Mouse (Mus musculus) liver, embryonic 12.5 days (tissue): Measurements from ENCODE around the gene Iah1. TPM values are rescaled to one million over a fixed set of nuclear protein-coding genes. Genes with fewer than 3 reads are reported as not detected.

Experiments
- polyA plus RNA-seq: library from polyadenylated mRNA; unstranded; fragments of >200 nt; fragmentation: Nextera tagmentation; extraction: Ambion mirVana; gene quantifications from 2 replicates; pipeline ENCODE4 v1.2.1, GENCODE M21; 2016

Gene Iah1
- polyA plus RNA-seq, 1 experiment from 2014 or later, result 31.4 TPM

Other genes with a start within 250 kb of the Iah1 start
- gene Cpsf3, start 31.0 kb upstream of the Iah1 start, polyA plus RNA-seq, result 68.3 and 72.6 TPM in 2 replicates
- 27.9 and 30.3 TPM in 2 replicates for gene Itgb1bp1, start 30.1 kb upstream of the Iah1 start, polyA plus RNA-seq
- 24.9 and 28.0 TPM in 2 replicates for gene Adam17, start 57.2 kb downstream of the Iah1 start, polyA plus RNA-seq
- gene Ywhaq, start 101.2 kb downstream of the Iah1 start, polyA plus RNA-seq, result 325 and 327 TPM in 2 replicates